Mouse (Mus musculus) small intestine, adult 2 months (tissue): ENCODE measurements around the gene Pigx.

ENCODE experiments used
- CTCF ChIP-seq: fragments of 200-500 bp; IDR thresholded peaks from 2 replicates; pipeline ENCODE4 v1.5.1; 2012; ENCODE audit warnings: low read depth, mild to moderate bottlenecking, control low read depth, inconsistent platforms, low read length, moderate library complexity, mixed read lengths; ENCODE audit not compliant: insufficient replicate concordance, insufficient read length; ENCODE audit errors: extremely low read depth
- POLR2A ChIP-seq: fragments of 200-500 bp; IDR thresholded peaks from 2 replicates; pipeline ENCODE4 v1.6.1; 2012; ENCODE audit warnings: low read depth, mild to moderate bottlenecking, control low read depth, inconsistent platforms, low read length, moderate library complexity

- TF ChIP-seq CTCF (no peak), POLR2A (no peak)
Measured at GRCm38 (mm10) chr16:32115781-32116180, 16.2 kb upstream of the Pigx start.
